Mouse (Mus musculus) right cerebral cortex, postnatal 25 days (tissue): ENCODE results near the gene Vmn1r80.
"Not testable (repeated sequence)": the region's sequence is repeated elsewhere in the genome, so short reads cannot be mapped to it uniquely, and the experiment has no call there.

Experiments
- DNase-seq: peaks from one replicate; pipeline ENCODE4 v3.0.0; 2022

The Vmn1r80 gene

DNA sequence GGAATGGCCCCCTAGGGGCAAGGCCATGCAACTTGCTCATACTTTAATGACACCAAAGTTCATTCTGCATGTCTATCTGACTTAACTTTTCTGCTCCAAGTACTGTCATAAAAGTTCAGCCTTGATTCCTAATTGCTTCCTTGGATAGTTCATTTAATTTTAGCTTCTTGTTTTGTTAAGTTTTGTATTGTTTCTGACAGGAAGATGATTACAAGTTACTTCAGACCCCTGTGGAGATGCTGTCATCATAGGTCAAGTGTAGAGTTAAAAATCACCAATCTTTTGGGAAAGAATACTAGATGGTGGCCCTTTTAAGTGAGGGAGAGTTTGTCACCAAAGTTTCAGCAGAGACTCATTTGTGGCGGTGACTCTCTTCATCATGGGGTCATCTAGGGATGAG lies at the start of gene Vmn1r80:
Gene Vmn1r80, plus strand, starts transcription at position 301 of the 400 bp plus-strand sequence.
- no peak for DNase-seq

DNA sequence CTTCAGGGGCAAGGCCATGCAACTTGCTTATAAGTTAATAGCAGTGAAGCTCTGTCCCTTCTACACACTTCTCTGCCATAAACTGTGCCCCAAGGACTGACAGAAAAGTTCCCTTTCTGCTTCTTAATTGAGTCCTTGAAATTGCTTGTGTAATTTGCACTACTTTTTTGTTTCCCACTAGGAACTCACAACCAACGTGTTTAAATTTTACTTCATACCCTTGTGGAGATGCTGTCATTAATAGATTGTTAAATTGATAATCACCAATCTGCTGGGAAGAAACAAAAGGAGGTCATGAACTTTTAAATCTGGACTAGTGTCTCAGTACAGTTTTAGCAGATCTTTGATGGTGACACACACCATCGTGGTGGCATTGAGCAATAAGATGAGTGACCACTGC lies 39.1 kb upstream of the Vmn1r80 start, which contains the start of gene Vmn1r78:
Gene Vmn1r78, plus strand, starts transcription at position 301 of the 400 bp plus-strand sequence.
- no peak for DNase-seq

- not testable (repeated sequence) for DNase-seq
Observed at GRCm38 (mm10) chr7:12156463-12156862, 32.6 kb upstream of the Vmn1r80 start.

DNA sequence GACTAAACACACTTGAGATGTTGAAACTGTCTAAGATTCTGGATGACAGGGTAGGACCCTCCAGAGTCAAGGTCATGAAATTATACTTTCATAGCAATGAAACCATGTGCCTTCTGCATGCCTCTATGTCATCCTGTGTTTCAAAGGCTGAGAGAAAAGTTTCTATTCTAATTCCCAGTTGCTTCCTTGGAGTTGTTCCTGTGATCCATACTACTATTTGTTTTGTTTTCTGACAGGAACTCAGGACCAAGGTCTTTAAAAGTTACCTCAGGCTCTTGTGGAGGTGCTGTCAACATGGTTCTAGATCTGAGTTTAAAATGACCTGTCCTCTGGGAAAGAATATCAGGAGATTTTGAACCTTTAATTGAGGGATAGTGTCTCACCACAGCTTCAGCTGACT lies 18.1 kb upstream of the Vmn1r80 start, which contains the start of gene Vmn1r79:
Gene Vmn1r79, plus strand, starts transcription at position 301 of the 400 bp plus-strand sequence.
- not testable (repeated sequence) for DNase-seq

GRCm38 (mm10) chr7:12172926-12173325 lies 16.2 kb upstream of the Vmn1r80 start:
- not testable (repeated sequence) for DNase-seq

DNA sequence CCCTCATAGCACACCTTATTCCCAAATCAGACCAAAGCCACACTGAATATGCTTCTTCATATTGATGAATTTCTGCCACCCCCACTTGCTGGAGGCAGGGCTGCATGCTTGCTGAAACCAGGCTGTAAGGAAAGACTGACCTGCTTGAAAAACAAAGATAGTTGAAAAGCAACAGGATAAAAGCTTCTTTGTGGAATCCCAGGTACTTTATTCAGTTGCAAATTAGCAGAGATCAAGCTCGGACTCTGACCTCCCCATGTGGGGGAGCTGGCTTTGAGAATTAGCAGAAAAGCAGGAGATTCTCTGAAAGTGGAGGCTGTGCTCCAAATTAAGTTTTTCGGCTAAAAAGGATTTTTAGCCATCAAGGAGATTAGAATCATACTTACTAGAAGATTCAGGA lies 15.1 kb downstream of the Vmn1r80 start:
- DNase-seq, result no peak
